Mouse (Mus musculus) ES-Bruce4 (cell line): ENCODE measurements at regions not wholly inside any gene's neighbourhood (a gene's known extent, or its start where the extent isn't known, plus 50 kb on each side); places are given as distances from the start of the nearest gene placed in this dataset.
A peak's percentile ranks its signal among the peaks of the same experiment; 100 is the strongest.
"Not testable (repeated sequence)": the region's sequence is repeated elsewhere in the genome, so short reads cannot be mapped to it uniquely, and the experiment has no call there.

ENCODE experiments used
- H3K27ac ChIP-seq: 2 replicates; pipeline ENCODE4 v1.5.1; 2012; ENCODE audit warnings: low read length, inconsistent platforms; ENCODE audit not compliant: insufficient read depth
- H3K27me3 ChIP-seq: 2 replicates; pipeline ENCODE4 v1.6.1; 2012; ENCODE audit warnings: mild to moderate bottlenecking, low read length, inconsistent platforms; ENCODE audit not compliant: control insufficient read depth, poor library complexity, insufficient read depth, severe bottlenecking
- H3K36me3 ChIP-seq: 2 replicates; pipeline ENCODE4 v1.6.1; 2012; ENCODE audit warnings: inconsistent platforms, mild to moderate bottlenecking, low read length, moderate library complexity; ENCODE audit not compliant: control insufficient read depth, poor library complexity, insufficient read depth, severe bottlenecking
- H3K4me1 ChIP-seq: one replicate; pipeline ENCODE4 v1.8.1; 2011; ENCODE audit warnings: low read length; ENCODE audit not compliant: control insufficient read depth, insufficient read depth
- H3K4me3 ChIP-seq: 2 replicates; pipeline ENCODE4 v1.5.1; 2011; ENCODE audit warnings: low read depth, mild to moderate bottlenecking, low read length
- H3K9ac ChIP-seq: 2 replicates; pipeline ENCODE4 v1.6.1; 2012; ENCODE audit warnings: low read depth, mild to moderate bottlenecking, inconsistent platforms; ENCODE audit not compliant: poor library complexity, severe bottlenecking
- H3K9me3 ChIP-seq: replicated peaks from 2 replicates; pipeline ENCODE4 v1.6.1; 2012; ENCODE audit warnings: mild to moderate bottlenecking, low read length, inconsistent platforms; ENCODE audit not compliant: control insufficient read depth, poor library complexity, insufficient read depth, severe bottlenecking
- CTCF ChIP-seq: IDR thresholded peaks from one replicate; pipeline ENCODE4 v1.8.1; 2011; ENCODE audit warnings: low read depth, low read length
- EP300 ChIP-seq: IDR thresholded peaks from 2 replicates; pipeline ENCODE4 v1.6.1; 2011; ENCODE audit warnings: low read depth, low read length; ENCODE audit not compliant: insufficient read depth
- POLR2A ChIP-seq: IDR thresholded peaks from one replicate; pipeline ENCODE4 v1.8.1; 2011; ENCODE audit warnings: low read length; ENCODE audit not compliant: insufficient read depth

DNA sequence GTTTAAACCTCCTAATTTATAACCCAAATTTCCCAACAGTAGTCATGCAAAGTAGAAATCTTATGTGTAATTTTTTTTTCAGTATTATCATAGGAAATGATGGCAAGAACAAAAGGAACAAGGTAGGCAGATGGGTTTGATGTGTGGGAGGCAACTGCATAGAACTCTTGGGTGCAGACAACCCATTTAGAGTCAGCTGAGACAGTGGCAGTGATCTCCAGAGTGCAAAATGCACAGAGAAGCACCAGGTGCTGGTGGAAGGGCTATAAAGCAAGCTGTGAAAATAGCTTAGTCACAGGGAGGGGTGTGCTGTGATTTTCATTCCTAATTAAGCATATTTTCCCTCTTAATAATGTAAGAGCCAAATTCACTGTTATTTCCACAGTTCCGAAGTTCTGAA is 130.5 kb downstream of the Car2 start:
- no peak for TF ChIP-seq EP300
- no peak for TF ChIP-seq CTCF
- TF ChIP-seq POLR2A, result no peak
- no peak overlapping the region for H3K9ac ChIP-seq
- no peaks in the 10 kb centered on the region for H3K27me3 ChIP-seq
- no peaks in the 10 kb centered on the region for H3K36me3 ChIP-seq
- no peaks in the 10 kb centered on the region for H3K4me1 ChIP-seq
- no peaks in the 10 kb centered on the region for H3K9me3 ChIP-seq
- H3K27ac ChIP-seq, result no peak overlapping the region
- no peak overlapping the region for H3K4me3 ChIP-seq

DNA sequence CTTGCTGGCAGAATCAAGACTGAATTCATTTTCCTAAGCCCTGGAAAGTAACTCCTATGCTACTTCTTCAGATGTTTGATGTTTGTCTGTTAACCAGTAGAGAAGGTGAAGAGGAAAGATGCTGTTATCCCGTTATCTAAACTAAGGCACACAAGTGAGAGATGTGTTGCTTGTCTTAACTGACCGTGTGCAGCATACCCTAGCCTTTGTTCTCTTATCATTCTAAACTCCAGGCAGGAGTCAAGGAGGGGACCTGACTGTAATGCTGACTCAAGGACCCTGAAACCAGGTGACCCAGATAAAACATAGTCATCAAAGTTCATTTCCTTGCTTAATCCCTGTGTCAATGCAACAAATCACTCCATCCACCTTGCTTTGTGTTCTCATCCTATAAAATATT is 136.7 kb downstream of the Car2 start:
- no peak for TF ChIP-seq POLR2A
- TF ChIP-seq EP300, result no peak
- TF ChIP-seq CTCF, result no peak
- H3K9ac ChIP-seq, result no peak overlapping the region
- H3K27ac ChIP-seq, result no peak overlapping the region
- no peak overlapping the region for H3K4me3 ChIP-seq
- no peaks in the 10 kb centered on the region for H3K9me3 ChIP-seq
- no peaks in the 10 kb centered on the region for H3K27me3 ChIP-seq
- H3K4me1 ChIP-seq, result no peaks in the 10 kb centered on the region
- no peaks in the 10 kb centered on the region for H3K36me3 ChIP-seq

DNA sequence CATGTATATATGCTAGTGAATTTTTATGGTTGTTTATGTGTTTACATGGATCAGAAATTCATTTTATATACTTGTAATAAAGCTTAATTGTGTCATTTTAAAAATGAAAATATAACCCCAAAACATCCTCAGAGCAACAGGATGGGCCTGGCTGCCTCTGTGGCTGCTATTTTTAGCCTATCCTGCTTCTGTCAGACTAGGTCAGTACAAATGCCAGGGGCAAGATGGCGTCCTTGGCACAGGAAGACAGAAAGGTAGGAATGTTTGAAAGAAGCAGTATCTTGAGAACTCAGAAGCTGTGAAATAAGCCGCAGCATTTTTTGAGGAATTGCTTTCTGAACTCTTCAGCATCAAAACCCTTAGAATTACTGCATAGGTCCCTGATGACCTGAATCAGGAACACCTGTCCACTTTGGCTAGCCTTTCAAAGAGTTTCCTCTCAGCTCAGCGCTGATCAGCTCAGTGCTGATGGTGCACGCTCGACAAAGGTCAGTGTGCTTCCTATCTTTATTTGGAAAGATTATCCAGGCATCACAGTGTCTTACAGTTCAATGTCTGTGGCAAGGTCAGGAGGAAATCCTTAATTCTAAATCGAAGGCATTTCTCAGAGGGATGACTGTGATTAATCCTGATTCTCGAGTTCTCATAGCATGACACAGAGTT is 154.9 kb downstream of the Car2 start:
- H3K4me1 ChIP-seq, result no peaks in the 10 kb centered on the region
- TF ChIP-seq CTCF (no peak), EP300 (no peak)
- H3K27ac ChIP-seq, result no peak overlapping the region
- H3K9me3 ChIP-seq, result 0 out of 2 replicates have a peak, but pooled peaks cover 5% of the 10 kb centered on the region
- H3K27me3 ChIP-seq, result no peaks in the 10 kb centered on the region
- no peak overlapping the region for H3K4me3 ChIP-seq
- no peak overlapping the region for H3K9ac ChIP-seq
- no peaks in the 10 kb centered on the region for H3K36me3 ChIP-seq

DNA sequence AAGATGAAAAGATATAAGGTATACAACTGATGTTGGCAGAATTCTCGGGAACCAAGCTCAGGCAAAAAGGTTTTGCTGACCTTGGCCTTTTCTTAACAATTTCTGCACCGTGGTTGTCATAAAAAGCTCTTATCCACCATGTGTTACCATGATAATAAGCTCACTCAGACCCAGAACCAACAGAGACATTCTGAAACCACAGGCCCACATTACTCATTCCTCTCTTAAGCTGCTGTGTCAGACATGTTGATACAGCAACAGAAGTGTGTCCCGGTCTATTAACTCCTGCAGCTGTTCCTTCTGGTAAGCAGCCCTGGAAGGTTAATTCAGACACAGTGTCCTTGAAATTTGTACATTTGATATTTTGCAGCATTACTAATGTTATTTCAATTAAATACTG is 167.9 kb downstream of the Car2 start:
- TF ChIP-seq EP300, result no peak
- no peak for TF ChIP-seq POLR2A
- TF ChIP-seq CTCF, result no peak
- peaks cover 32% of the 10 kb centered on the region for H3K9me3 ChIP-seq
- H3K27ac ChIP-seq, result no peak overlapping the region
- no peaks in the 10 kb centered on the region for H3K27me3 ChIP-seq
- no peaks in the 10 kb centered on the region for H3K4me1 ChIP-seq
- no peak overlapping the region for H3K9ac ChIP-seq
- H3K36me3 ChIP-seq, result no peaks in the 10 kb centered on the region
- no peak overlapping the region for H3K4me3 ChIP-seq

DNA sequence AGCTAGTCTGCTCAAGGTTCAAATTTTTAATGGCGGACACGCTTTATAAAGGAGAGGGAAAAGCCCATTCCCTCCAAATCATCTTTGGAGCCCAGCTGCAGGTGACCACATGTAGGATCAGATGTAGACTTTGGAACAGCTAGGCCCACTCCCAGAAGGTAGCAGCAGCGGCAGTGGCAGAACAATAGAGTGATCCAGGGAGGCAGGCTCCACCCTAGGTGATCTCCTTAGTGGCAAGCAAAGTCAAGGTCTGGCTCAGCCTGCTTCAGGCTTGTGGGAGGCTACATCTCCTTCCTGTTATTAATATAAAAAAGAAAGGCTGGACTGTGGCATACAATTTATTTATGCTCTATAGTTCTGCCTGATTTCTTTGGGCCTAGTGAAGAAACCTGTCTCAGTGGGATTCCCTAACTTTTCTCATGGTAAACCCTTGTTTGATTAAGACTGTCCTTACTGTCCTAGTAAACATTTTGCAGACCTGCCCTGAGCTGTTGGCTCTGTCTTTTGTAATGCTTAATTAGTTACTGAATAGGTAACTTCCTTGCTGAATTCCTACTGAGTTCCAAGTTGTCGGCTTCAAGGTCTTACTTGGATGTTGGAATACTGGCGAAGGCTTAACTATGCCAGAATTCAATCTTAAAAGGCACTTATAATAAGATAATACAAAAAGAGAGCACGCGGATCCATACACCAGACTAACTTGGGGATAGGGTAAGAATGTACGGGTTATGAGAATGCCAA is 169.6 kb downstream of the Car2 start:
- not testable (repeated sequence) for H3K4me1 ChIP-seq, H3K36me3 ChIP-seq, H3K9ac ChIP-seq, H3K4me3 ChIP-seq, H3K27me3 ChIP-seq
- peak overlapping the region; percentile 85 for H3K27ac ChIP-seq
- TF ChIP-seq EP300, result 0 out of 2 replicates have a peak, but pooled peaks have one; percentile 24
- H3K9me3 ChIP-seq, result peaks cover 43% of the 10 kb centered on the region

DNA sequence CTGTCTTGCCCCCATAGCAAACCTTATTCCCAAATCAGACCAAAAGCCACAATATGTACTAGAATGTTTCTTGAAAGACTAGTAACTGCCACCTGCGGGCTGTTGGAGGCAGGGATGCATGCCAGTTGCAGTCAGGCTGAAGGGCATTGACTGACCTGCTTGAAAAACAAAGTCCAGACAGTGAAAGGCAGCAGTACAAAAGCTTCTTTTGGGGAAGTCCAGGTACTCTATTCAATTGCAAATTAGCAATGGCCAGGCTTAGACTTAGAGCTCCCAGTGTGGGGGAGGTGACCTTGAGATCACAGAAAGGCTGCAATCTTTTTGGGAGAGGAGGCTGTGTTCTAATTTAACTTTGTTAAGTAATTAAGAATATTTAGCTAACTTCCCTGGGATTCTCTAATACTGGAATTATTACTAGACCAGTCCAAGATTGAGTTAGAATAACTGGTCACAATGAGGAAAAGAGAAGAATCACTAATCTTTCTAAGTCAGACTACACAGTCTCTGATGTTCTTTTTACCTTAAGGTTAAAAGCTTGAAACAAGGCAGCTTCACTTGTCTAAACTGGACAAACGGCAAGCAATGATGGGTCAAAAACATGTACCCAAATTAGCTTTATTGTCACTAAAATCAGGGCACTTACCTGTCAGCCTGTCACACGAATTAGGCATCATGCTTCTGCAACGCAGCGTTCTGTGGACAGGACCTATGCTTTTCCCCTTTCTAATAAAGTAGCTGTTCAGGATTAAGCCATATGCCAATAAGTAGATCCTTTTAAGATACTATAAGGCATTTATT is 170.9 kb downstream of the Car2 start:
- not testable (repeated sequence) for H3K4me3 ChIP-seq, H3K27me3 ChIP-seq, H3K36me3 ChIP-seq, H3K4me1 ChIP-seq, H3K9ac ChIP-seq
- peak overlapping the region; percentile 83 for H3K27ac ChIP-seq
- H3K9me3 ChIP-seq, result peaks cover 53% of the 10 kb centered on the region
- peak; percentile 80 for TF ChIP-seq EP300
